Mouse (Mus musculus) testis, adult 2 months (tissue): Measurements from ENCODE around the gene Nxpe4. TPM values are rescaled to one million over a fixed set of nuclear protein-coding genes. Genes with fewer than 3 reads are reported as not detected.

Source experiments
- H3K27ac ChIP-seq: fragments of 200-500 bp; 2 replicates; pipeline ENCODE4 v1.5.1; 2012; ENCODE audit warnings: low read depth, low read length; ENCODE audit not compliant: control insufficient read depth, insufficient read depth
- H3K27me3 ChIP-seq: fragments of 200-500 bp; 2 replicates; pipeline ENCODE4 v1.6.1; 2012; ENCODE audit warnings: mild to moderate bottlenecking, low read length, moderate library complexity; ENCODE audit not compliant: control insufficient read depth, insufficient read depth
- H3K36me3 ChIP-seq: fragments of 200-500 bp; 2 replicates; pipeline ENCODE4 v1.6.1; 2012; ENCODE audit warnings: mild to moderate bottlenecking, low read length; ENCODE audit not compliant: control insufficient read depth, insufficient read depth
- H3K4me1 ChIP-seq: fragments of 200-500 bp; 2 replicates; pipeline ENCODE4 v1.6.1; 2012; ENCODE audit warnings: low read length; ENCODE audit not compliant: control insufficient read depth, insufficient read depth
- H3K4me3 ChIP-seq: fragments of 200-500 bp; 2 replicates; pipeline ENCODE4 v1.5.1; 2012; ENCODE audit warnings: low read depth, mild to moderate bottlenecking, low read length, moderate library complexity, mixed read lengths; ENCODE audit not compliant: control insufficient read depth
- CTCF ChIP-seq: fragments of 200-500 bp; IDR thresholded peaks from 2 replicates; pipeline ENCODE4 v1.5.1; 2012; ENCODE audit warnings: low read depth, mild to moderate bottlenecking, inconsistent platforms, low read length, moderate library complexity; ENCODE audit not compliant: control insufficient read depth, insufficient read depth, insufficient replicate concordance
- POLR2A ChIP-seq: fragments of 200-500 bp; IDR thresholded peaks from 2 replicates; pipeline ENCODE4 v1.6.1; 2012; ENCODE audit warnings: low read depth, mild to moderate bottlenecking, inconsistent platforms, low read length, moderate library complexity; ENCODE audit not compliant: control insufficient read depth
- polyA plus RNA-seq: library from polyadenylated mRNA; depleted of rRNA; stranded (reverse); fragments of >200 nt; gene quantifications from 2 replicates; pipeline ENCODE4 v1.2.3, GENCODE M21; 2012

Gene Nxpe4
- polyA plus RNA-seq, 1 experiment: 0.84 TPM

DNA sequence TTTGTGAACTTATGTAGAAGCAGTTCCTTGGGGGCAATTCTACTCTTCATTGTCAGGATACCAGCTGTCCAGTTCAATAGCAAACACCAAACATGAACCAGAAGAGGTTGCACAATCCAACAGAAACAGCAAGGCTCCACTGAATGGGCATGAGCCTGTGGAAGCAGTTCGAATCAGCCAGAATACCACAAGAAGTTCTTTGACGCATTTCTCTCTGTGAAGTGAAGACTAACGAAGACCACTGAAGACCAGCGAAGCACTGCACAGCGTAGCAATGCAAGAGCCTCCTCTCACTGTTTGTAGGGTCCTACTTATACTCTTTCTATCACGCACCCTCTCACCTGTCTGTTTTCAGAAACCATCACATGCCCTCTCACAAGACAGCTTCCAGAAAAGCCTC, 102.8 kb downstream of the Nxpe4 start:
- Histone ChIP-seq H3K4me1 (peaks cover 7% of the 10 kb centered on the region), H3K4me3 (no peak overlapping the region), H3K36me3 (no peaks in the 10 kb centered on the region), H3K27ac (no peak overlapping the region), H3K27me3 (no peaks in the 10 kb centered on the region)
- TF ChIP-seq CTCF (no peak), POLR2A (no peak)

DNA sequence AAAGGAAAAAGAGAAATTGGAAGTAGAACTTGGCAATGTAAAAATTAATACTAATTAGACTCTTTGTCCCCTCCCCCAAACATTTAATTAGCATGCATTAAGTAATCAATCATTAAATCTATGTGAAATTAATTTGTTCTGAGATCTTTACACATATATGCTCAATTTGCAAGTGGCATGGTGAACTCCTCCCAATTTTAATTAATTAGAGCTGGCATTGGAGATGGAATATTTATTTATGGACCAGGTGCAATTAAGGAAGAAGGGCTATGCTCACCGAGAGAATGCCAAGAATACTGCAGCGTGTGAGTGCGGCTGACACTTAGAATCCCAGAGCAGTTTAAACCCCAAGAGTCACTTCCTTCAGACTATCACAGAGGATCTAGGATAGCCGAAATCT, 103.7 kb downstream of the Nxpe4 start:
- no peak for TF ChIP-seq CTCF
- Histone ChIP-seq H3K27me3 (no peaks in the 10 kb centered on the region), H3K4me1 (peaks cover 7% of the 10 kb centered on the region), H3K27ac (no peak overlapping the region), H3K36me3 (no peaks in the 10 kb centered on the region), H3K4me3 (no peak overlapping the region)

DNA sequence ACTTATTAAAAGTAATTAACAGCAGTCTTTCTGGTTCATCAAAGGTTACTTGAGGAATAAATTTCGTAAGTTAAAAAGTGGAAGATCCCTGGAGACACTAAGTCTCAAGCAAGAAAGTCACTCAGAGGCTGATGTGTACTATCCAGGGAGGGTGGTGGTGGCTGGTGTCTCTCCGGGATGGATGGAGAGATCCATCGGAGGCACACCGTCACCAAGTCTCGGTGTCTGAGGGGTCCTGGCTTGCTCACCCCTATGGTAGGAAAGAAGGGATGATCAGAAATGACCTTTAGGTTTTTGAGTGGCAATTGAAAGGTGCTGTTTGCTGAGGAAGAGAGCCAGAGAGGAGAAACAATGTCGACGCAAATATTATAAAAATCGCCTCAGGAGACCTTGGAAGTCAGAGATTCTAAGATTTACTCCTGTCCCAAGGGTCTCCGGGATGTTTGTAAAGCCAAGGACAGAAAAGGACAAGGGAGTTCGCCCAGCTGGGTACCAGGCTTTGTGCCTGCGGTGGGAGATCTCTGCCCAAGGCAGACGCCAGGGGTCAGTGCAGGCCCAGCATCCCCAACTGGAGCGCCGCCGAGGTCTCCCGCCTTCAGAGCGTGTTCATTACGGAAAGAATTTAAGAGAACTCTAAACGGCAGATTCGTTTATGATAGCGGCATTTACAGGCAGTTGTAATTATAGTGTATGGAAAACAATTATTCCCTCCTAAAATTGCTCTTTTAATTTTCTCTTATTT, 104.6 kb downstream of the Nxpe4 start:
- Histone ChIP-seq H3K27ac (no peak overlapping the region), H3K4me1 (peaks cover 7% of the 10 kb centered on the region), H3K4me3 (no peak overlapping the region), H3K36me3 (no peaks in the 10 kb centered on the region), H3K27me3 (no peaks in the 10 kb centered on the region)
- TF ChIP-seq CTCF (peak; percentile 52; the same call in 1 of the 2 replicates), POLR2A (no peak)

DNA sequence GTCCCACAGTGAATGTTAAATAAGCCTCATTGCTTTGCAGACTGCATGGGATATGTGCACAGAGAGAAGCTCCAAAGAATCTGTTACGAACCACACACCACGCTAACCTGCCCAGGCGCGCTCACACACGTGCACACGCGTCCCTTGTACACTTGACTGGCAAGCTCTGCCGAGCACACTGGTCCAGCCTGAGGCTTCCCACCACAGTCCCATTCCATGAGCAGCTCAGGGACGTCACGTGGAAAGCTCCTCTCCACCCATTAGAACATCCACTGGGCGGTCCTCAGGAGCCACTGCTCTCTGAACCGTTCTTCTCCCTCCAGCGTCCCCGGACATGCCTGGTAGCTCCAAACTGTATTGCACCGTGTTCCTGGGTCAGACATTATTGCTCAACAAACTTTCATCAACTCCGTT, 105.2 kb downstream of the Nxpe4 start:
- TF ChIP-seq POLR2A (no peak; the same call in 1 of the 2 replicates), CTCF (no peak)

DNA sequence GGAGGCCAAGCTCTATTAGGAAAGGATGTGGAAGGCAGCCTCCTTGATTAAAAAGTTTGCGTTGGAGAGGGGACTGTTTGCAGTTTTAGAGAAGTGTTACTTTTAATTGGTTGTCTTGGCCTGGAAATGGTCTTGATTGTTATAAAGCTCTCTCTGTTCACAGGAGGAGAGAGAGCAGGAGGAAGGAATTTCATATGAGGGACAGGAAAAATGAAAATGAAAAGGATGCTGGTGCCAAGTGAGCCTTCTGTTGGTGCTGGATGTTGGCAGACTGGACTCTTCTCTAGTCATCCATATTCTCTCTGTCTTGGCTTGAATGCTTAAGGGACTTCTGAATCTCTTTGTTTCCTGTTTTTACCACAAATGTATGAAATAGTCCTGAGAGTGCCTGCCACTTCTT, 106.1 kb downstream of the Nxpe4 start:
- no peaks in the 10 kb centered on the region for H3K27me3 ChIP-seq
- peaks cover 7% of the 10 kb centered on the region for H3K4me1 ChIP-seq
- H3K27ac ChIP-seq: no peak overlapping the region
- H3K4me3 ChIP-seq: no peak overlapping the region
- TF ChIP-seq POLR2A: no peak
- TF ChIP-seq CTCF: no peak
- no peaks in the 10 kb centered on the region for H3K36me3 ChIP-seq

More for the DNA sequence above, 105.2 kb downstream of the Nxpe4 start:
- Histone ChIP-seq H3K4me3 (peak overlapping the region; percentile 54), H3K27me3 (no peaks in the 10 kb centered on the region), H3K27ac (no peak overlapping the region), H3K4me1 (peaks cover 7% of the 10 kb centered on the region), H3K36me3 (no peaks in the 10 kb centered on the region)

DNA sequence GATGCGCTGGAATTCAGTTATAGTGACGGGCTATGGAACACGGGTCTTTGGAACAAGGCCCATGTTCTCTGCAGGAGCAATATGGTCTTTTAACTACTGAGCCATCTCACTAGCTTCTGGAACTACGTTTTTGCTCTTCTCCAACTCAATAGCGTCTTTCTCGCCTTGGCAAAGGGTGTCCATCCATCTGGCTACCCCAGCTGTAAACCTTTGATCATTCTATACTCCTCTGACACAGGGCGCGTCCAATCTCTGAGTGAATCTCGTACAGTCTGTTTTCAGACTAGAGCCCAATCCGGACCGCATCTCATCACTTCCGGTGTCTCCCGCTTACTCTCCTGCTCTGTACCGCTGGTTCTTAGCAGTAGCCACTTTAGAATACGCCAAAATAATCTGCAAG, 115.0 kb downstream of the Nxpe4 start:
- H3K27ac ChIP-seq: no peak overlapping the region
- no peaks in the 10 kb centered on the region for H3K36me3 ChIP-seq
- peak overlapping the region; percentile 32 for H3K4me3 ChIP-seq
- no peak for TF ChIP-seq CTCF
- TF ChIP-seq POLR2A: no peak
- no peaks in the 10 kb centered on the region for H3K27me3 ChIP-seq
- H3K4me1 ChIP-seq: peaks cover 4% of the 10 kb centered on the region

DNA sequence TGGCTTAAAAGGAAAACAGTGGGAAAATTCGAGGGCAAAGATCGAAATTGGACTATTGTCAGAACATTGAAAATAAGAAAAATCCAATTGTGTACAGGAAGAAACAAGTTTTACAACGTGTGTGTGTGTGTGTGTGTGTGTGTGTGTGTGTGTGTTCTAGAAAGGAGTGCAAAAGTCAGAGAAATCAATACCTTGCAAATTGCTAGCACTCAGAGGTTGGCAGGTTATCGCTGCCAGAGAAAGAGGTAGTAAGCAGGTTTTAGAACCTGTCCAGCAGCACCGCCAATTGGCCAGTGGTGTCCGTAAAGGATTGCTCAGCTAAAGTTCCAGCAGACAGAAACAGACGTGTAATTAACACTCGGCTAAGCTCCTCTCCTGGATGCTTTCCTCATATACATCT, 122.4 kb downstream of the Nxpe4 start:
- Histone ChIP-seq H3K36me3 (no peaks in the 10 kb centered on the region), H3K4me3 (no peak overlapping the region), H3K27ac (no peak overlapping the region), H3K4me1 (no peaks in the 10 kb centered on the region), H3K27me3 (no peaks in the 10 kb centered on the region)
- no peak for TF ChIP-seq CTCF
- no peak for TF ChIP-seq POLR2A

DNA sequence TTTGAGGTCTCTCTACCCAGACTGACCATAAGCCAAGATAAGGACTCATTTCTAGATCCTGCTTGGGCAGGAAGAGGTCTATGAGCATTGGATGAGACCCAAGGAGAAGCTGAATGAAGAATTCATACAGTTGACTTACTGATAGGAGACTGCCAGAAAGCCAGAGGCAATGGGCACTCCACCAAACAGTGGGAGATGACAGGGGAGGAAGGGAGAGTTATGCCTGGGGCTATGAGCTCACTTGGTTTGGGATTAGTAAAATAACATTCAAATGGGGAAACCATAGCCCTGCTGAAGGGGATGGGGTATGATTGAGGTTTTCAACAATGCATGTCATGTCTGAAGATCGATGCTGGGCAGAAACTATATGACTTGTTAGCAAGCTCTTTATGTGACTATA, 128.5 kb downstream of the Nxpe4 start:
- no peaks in the 10 kb centered on the region for H3K4me1 ChIP-seq
- no peak overlapping the region for H3K4me3 ChIP-seq
- H3K36me3 ChIP-seq: no peaks in the 10 kb centered on the region
- no peak overlapping the region for H3K27ac ChIP-seq
- H3K27me3 ChIP-seq: no peaks in the 10 kb centered on the region
- no peak for TF ChIP-seq CTCF
- TF ChIP-seq POLR2A: no peak
